Mouse (Mus musculus) cerebellum, adult (tissue): Measurements from ENCODE around the gene Acot1.

Source experiments
- ATAC-seq: cut with Nextera tagmentation; 2 replicates; pipeline ENCODE4 v1.9.2; 2017; ENCODE audit warnings: mild to moderate bottlenecking, moderate library complexity, mixed read lengths; ENCODE audit not compliant: insufficient number of reproducible peaks, low FRiP score, low TSS enrichment

Acot1 gene

DNA sequence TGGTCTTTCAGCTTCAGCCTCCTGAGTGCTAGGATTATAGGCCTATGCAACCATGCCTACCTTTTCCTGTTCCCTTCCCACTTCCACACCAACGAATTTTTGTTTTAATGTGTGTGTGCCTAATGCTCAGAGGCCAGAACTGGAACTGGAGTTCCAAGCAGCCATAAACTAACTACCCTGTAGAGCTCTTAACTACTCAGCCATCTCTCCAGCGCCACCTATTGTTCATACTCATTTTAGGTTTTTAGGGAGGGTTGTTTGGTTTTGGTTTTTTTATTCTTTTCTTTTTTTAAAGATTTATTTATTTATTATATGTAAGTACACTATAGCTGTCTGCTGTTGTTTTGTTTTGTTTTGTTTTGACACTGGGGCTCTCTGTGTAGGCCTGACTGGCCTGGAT is 51.7 kb downstream of the Acot1 start:
- no peak for ATAC-seq

DNA sequence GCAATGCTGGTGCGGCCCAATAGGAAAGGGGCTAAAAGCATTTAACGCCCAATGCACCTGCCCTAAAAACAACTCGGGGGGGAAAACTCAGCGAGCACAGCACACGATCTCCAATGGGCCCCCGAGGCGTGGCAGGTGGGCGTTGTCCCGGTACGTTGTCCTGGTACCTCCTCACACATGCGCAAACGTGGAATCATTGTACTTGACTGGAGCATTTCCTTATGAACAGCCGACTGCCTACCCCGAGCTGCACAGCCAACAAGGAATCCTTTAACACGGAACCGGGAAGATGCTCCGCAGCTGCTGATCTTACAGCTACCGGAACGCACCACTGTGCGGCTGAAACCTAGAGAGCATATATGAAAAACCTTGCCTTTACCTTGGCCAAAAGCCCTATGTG is 53.0 kb downstream of the Acot1 start:
- ATAC-seq = no peak

DNA sequence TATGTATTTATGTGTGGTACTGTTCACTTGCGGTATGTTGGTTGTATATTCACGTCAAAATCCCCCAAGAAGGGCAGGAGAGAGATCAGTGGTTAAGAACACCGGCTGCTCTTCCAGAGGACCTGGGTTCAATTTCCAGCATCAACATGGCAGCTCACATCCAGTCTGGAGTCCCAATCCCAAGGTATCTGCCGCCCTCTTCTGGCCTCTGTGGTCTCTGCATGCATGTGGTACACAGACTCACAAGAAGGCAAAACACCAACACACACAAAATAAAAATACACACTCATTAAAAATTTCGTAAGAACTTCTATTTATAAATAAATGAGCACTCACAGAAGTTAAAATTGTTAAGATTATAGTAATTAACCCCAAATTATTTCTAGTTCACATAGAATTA is 53.9 kb downstream of the Acot1 start:
- no peak for ATAC-seq

DNA sequence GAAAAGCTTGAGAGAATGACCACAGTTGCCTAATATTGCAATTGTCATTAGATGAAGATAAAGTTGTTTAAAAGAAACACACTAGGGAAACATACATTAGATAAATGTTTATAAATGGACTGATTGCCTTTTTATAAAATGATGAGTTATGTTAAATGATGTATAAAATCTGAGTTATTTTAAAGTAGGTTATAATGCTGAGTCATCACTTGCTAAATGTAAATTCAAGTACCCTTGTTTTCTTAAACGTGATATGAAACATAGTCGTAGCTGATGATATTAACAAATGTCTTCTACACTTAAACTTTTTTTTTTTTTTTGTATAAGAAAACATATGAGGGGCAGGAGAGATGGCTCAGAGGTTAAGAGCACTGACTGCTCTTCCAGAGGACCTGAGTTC is 54.5 kb downstream of the Acot1 start:
- no peak for ATAC-seq

DNA sequence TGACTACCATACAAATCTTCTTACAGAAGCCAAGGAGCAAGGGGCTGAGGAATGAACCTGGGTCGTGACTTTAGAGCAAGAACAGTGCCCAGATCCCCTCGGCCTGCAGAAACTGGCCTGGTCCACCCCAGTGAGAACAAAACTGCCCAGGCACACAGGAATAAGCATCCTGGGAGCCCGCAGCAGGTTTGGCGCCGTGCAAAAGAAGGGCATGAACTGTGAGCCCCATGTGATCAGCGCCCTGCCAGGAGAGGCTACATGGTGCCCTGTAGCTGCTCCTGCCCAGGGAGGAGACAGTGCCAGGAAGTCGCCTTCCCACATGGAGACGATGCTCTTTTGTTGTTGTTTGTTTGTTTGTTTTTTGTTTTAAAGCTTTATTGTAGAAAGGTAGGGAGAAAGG is 55.3 kb downstream of the Acot1 start:
- no peak for ATAC-seq

DNA sequence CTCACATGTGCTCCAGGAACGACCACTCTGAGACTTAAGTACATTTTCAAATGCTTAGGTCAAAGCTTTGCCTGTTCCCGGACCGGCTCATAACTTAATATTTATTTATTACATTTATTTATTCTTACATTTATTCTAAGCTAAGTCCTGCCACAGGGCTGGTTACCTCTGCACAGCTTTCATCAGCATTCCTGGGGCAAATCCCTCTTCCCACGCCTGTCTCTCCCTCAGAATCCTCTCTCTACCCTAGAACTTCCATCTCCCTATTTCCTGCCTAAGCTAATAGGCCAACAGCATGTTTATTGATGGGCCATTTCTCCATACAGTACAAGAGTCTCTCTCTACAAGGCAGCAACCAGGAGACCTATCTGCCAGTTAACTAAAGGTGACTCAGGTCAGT is 58.5 kb downstream of the Acot1 start:
- ATAC-seq = no peak
